In genomic region chr6:146282061-146282659, GRCm38 (mm10) we compare ENCODE assay signal across 11 mouse cellular contexts.
DNase-seq lines count a peak whose midpoint lies in the region; ATAC-seq and TF ChIP-seq lines count a peak whose summit lies in the region.
"Had no signal": no experiment of that assay in that cellular context is flagged by ENCODE, and none has a peak within 500 bp of the region (broad histone marks: within the 10 kb centered on the region; RNA-seq: fewer than 3 reads in every experiment).

No protein-coding gene starts in this region.

- H3K9me3 ChIP-seq in forebrain, postnatal 0 days (ENCODE audit: low read length): no peaks in the 10 kb centered on the region
- H3K9me3 ChIP-seq: heart, embryonic 12.5 days; megakaryocyte, embryonic 14.5 days; neural tube, embryonic 15.5 days had no signal

- no peak overlapping the region for H3K4me3 ChIP-seq in forebrain, postnatal 0 days (ENCODE audit: low read depth, low read length)
- H3K4me3 ChIP-seq: heart, embryonic 12.5 days; megakaryocyte, embryonic 14.5 days; neural tube, embryonic 15.5 days had no signal

- H3K4me1 ChIP-seq in forebrain, postnatal 0 days (ENCODE audit: insufficient read depth): peaks cover 5% of the 10 kb centered on the region; the same call in 1 of the 2 replicates
- H3K4me1 ChIP-seq: megakaryocyte, embryonic 14.5 days; neural tube, embryonic 15.5 days had no signal

- peak; percentile 95 for ATAC-seq in forebrain, postnatal 0 days
- no peak for ATAC-seq in megakaryocyte, adult 5-6 weeks (ENCODE audit: poor library complexity, severe bottlenecking)

- H3K36me3 ChIP-seq in forebrain, postnatal 0 days (ENCODE audit: insufficient read depth): no peaks in the 10 kb centered on the region
- H3K36me3 ChIP-seq: neural tube, embryonic 15.5 days had no signal

- H3K9ac ChIP-seq in forebrain, postnatal 0 days: no peak overlapping the region
- H3K9ac ChIP-seq: heart, embryonic 12.5 days; neural tube, embryonic 15.5 days had no signal

- DNase-seq in brain, adult 2 months (ENCODE audit: low read depth, low spot score): peak; percentile 95
- peak; percentile 92 for DNase-seq in brain, embryonic 14.5 days (ENCODE audit: low read depth)
- peak; percentile 87 for DNase-seq in forebrain, postnatal 0 days
- DNase-seq in left cerebral cortex, adult 8-10 months (ENCODE audit: low spot score in 2 of 2): peak; percentile 30 to 92
- DNase-seq in B cell, adult 2 months: no peak
- DNase-seq in heart, postnatal 4 days: no peak
- DNase-seq: kidney, adult 11 months had no signal

- 44% methylated on average over 7 of the region's 7 CpGs for WGBS in forebrain, postnatal 0 days

- no peak overlapping the region for H3K4me2 ChIP-seq in forebrain, postnatal 0 days (ENCODE audit: low read depth)
- H3K4me2 ChIP-seq: heart, embryonic 12.5 days; neural tube, embryonic 15.5 days had no signal

- H3K27ac ChIP-seq in forebrain, postnatal 0 days (ENCODE audit: low read depth, low read length): no peak overlapping the region
- H3K27ac ChIP-seq: neural tube, embryonic 15.5 days had no signal

- TF ChIP-seq CTCF in brain, embryonic 14.5 days (IDR thresholded peaks at IDR 0.05; ENCODE audit: borderline replicate concordance, extremely low read depth, insufficient read depth, insufficient read length): no peak
- TF ChIP-seq CTCF in forebrain, postnatal 0 days (IDR thresholded peaks at IDR 0.05; ENCODE audit: low read depth): no peak

- TF ChIP-seq POLR2A in brain, embryonic 14.5 days (IDR thresholded peaks at IDR 0.05; ENCODE audit: borderline replicate concordance, extremely low read depth, insufficient read depth, insufficient read length, poor library complexity, severe bottlenecking): no peak

- H3K27me3 ChIP-seq in forebrain, postnatal 0 days (ENCODE audit: insufficient read depth, low read length): no peaks in the 10 kb centered on the region
- H3K27me3 ChIP-seq: heart, embryonic 12.5 days; megakaryocyte, embryonic 14.5 days; neural tube, embryonic 15.5 days had no signal

Comparison
In these comparisons a context has a peak if more than half of its experiments do, and no peak if none do; other contexts are left out.
1. DNase-seq: peak in brain, adult 2 months (single experiment), brain, embryonic 14.5 days (single experiment), forebrain, postnatal 0 days (single experiment) and left cerebral cortex, adult 8-10 months (2 of 2); none in B cell, adult 2 months (0 of 2) and heart, postnatal 4 days (single experiment).